Mouse (Mus musculus): ENCODE data around the gene Rilpl1.

GRCm38 (mm10) chr5:124538813-124539792 is 7.9 kb upstream of the Rilpl1 start:
- TF ChIP-seq POLR2A (IDR thresholded peaks at IDR 0.05; ENCODE audit: low read depth, low read length), result no peak
- TF ChIP-seq CTCF (IDR thresholded peaks at IDR 0.05; ENCODE audit: borderline replicate concordance, insufficient read depth, low read length), result no peak

All from embryonic fibroblast, embryonic 13.5 days (primary cell).